Mouse (Mus musculus): ENCODE measurements around the gene Srsf5.

DNA sequence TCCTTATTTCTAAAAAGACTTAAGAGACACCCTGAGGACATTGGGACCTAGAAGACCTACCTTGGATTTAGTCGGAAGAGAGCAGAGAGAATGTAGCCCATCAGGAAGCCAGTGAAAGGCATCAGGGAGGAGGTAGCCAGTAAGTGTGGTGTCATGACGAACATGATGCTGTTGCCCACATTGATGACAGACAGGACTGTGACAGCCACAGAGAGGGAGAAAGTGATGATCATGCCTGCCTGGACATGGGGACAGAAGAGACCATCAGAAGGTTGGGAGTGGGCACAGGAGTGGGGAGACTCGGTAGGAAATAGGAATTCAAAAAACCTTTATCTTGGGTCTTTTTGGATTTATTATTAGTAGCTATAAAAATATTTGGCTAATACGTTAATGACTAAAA is 12.7 kb downstream of the Srsf5 start:
- no peak for TF ChIP-seq CTCF (IDR thresholded peaks at IDR 0.05; ENCODE audit: borderline replicate concordance, control insufficient read depth, extremely low read depth, insufficient read depth, low read length, poor library complexity)
- no peak for TF ChIP-seq POLR2A (IDR thresholded peaks at IDR 0.05; ENCODE audit: control insufficient read depth, extremely low read depth, insufficient read depth, low read length, poor library complexity)

Data from thymus, adult 2 months (tissue).